Mouse (Mus musculus): ENCODE measurements at regions not wholly inside any gene's neighbourhood (a gene's known extent, or its start where the extent isn't known, plus 50 kb on each side); places are given as distances from the start of the nearest gene placed in this dataset.

GRCm38 (mm10) chr10:125164671-125165070 lies 224.6 kb downstream of the Slc16a7 start:
- Histone ChIP-seq H3K4me1 (replicated peaks; ENCODE audit: control insufficient read depth in 2 of 2, insufficient read depth in 2 of 2, low read length in 1 of 2) (no peaks in the 10 kb centered on the region), H3K27ac (no peak overlapping the region), H3K27me3 (ENCODE audit: control insufficient read depth, insufficient read depth, low read length) (no peaks in the 10 kb centered on the region), H3K9me3 (ENCODE audit: control insufficient read depth, low read length) (no peaks in the 10 kb centered on the region), H3K36me3 (replicated peaks; ENCODE audit: control insufficient read depth, insufficient read depth, low read depth) (no peaks in the 10 kb centered on the region), H3K4me3 (ENCODE audit: insufficient read depth in 1 of 2, low read depth in 2 of 2, low read length in 2 of 2) (no peak overlapping the region), H3K9ac (replicated peaks) (no peak overlapping the region), H3K4me2 (ENCODE audit: low read depth) (no peak overlapping the region)
- TF ChIP-seq EP300 (IDR thresholded peaks at IDR 0.05; ENCODE audit: low read depth) = no peak
- TF ChIP-seq CTCF (IDR thresholded peaks at IDR 0.05; ENCODE audit: low read depth) = no peak
- DNase-seq (ENCODE audit: low read depth in 3 of 3, low spot score in 3 of 3) (no peak), ATAC-seq (ENCODE audit: insufficient read depth) (no peak)
- 56% methylated on average over 3 of the region's 3 CpGs for WGBS (ENCODE audit: insufficient replicate concordance)

GRCm38 (mm10) chr10:125161077-125161476 lies 228.2 kb downstream of the Slc16a7 start:
- Histone ChIP-seq H3K9ac (replicated peaks) (no peak overlapping the region), H3K27ac (no peak overlapping the region), H3K4me1 (replicated peaks; ENCODE audit: control insufficient read depth in 2 of 2, insufficient read depth in 2 of 2, low read length in 1 of 2) (no peaks in the 10 kb centered on the region), H3K9me3 (ENCODE audit: control insufficient read depth, low read length) (no peaks in the 10 kb centered on the region), H3K36me3 (replicated peaks; ENCODE audit: control insufficient read depth, insufficient read depth, low read depth) (no peaks in the 10 kb centered on the region), H3K4me3 (ENCODE audit: insufficient read depth in 1 of 2, low read depth in 2 of 2, low read length in 2 of 2) (no peak overlapping the region), H3K4me2 (ENCODE audit: low read depth) (no peak overlapping the region), H3K27me3 (ENCODE audit: control insufficient read depth, insufficient read depth, low read length) (no peaks in the 10 kb centered on the region)
- 10% methylated on average over 5 of the region's 5 CpGs for WGBS (ENCODE audit: insufficient replicate concordance)
- DNase-seq (ENCODE audit: low read depth in 3 of 3, low spot score in 3 of 3) = peak; percentile 1 to 9 (median 3)
- ATAC-seq (ENCODE audit: insufficient read depth) = 0 out of 2 replicates have a peak, but pooled peaks have one; percentile 45
- TF ChIP-seq EP300 (IDR thresholded peaks at IDR 0.05; ENCODE audit: low read depth) (no peak), CTCF (IDR thresholded peaks at IDR 0.05; ENCODE audit: low read depth) (no peak)

GRCm38 (mm10) chr10:125148753-125149152 lies 240.5 kb downstream of the Slc16a7 start:
- TF ChIP-seq CTCF (IDR thresholded peaks at IDR 0.05; ENCODE audit: low read depth) (no peak), EP300 (IDR thresholded peaks at IDR 0.05; ENCODE audit: low read depth) (no peak)
- no peak overlapping the region for H3K27ac ChIP-seq
- 70% methylated on average over 2 of the region's 2 CpGs for WGBS (ENCODE audit: insufficient replicate concordance)
- no peaks in the 10 kb centered on the region for H3K27me3 ChIP-seq (ENCODE audit: control insufficient read depth, insufficient read depth, low read length)
- ATAC-seq (ENCODE audit: insufficient read depth) = no peak
- no peak overlapping the region for H3K9ac ChIP-seq (replicated peaks)
- H3K9me3 ChIP-seq (ENCODE audit: control insufficient read depth, low read length) = no peaks in the 10 kb centered on the region
- H3K4me3 ChIP-seq (ENCODE audit: insufficient read depth in 1 of 2, low read depth in 2 of 2, low read length in 2 of 2) = no peak overlapping the region
- no peaks in the 10 kb centered on the region for H3K36me3 ChIP-seq (replicated peaks; ENCODE audit: control insufficient read depth, insufficient read depth, low read depth)
- H3K4me2 ChIP-seq (ENCODE audit: low read depth) = no peak overlapping the region
- DNase-seq (ENCODE audit: low read depth in 3 of 3, low spot score in 3 of 3) = no peak
- no peaks in the 10 kb centered on the region for H3K4me1 ChIP-seq (replicated peaks; ENCODE audit: control insufficient read depth in 2 of 2, insufficient read depth in 2 of 2, low read length in 1 of 2)

GRCm38 (mm10) chr10:125147239-125147782 lies 242.0 kb downstream of the Slc16a7 start:
- H3K27me3 ChIP-seq (ENCODE audit: control insufficient read depth, insufficient read depth, low read length) = no peaks in the 10 kb centered on the region
- H3K4me3 ChIP-seq (ENCODE audit: insufficient read depth in 1 of 2, low read depth in 2 of 2, low read length in 2 of 2) = no peak overlapping the region
- no peak overlapping the region for H3K9ac ChIP-seq (replicated peaks)
- ATAC-seq (ENCODE audit: insufficient read depth) = no peak
- no peak overlapping the region for H3K4me2 ChIP-seq (ENCODE audit: low read depth)
- H3K36me3 ChIP-seq (replicated peaks; ENCODE audit: control insufficient read depth, insufficient read depth, low read depth) = no peaks in the 10 kb centered on the region
- no peak overlapping the region for H3K27ac ChIP-seq
- no peaks in the 10 kb centered on the region for H3K9me3 ChIP-seq (ENCODE audit: control insufficient read depth, low read length)
- no peak for DNase-seq (ENCODE audit: low read depth in 3 of 3, low spot score in 3 of 3)
- no peak for TF ChIP-seq CTCF (IDR thresholded peaks at IDR 0.05; ENCODE audit: low read depth)
- no peaks in the 10 kb centered on the region for H3K4me1 ChIP-seq (replicated peaks; ENCODE audit: control insufficient read depth in 2 of 2, insufficient read depth in 2 of 2, low read length in 1 of 2)

- H3K9ac ChIP-seq (replicated peaks) = no peak overlapping the region
- H3K4me1 ChIP-seq (replicated peaks; ENCODE audit: control insufficient read depth in 2 of 2, insufficient read depth in 2 of 2, low read length in 1 of 2) = no peaks in the 10 kb centered on the region
- H3K4me2 ChIP-seq (ENCODE audit: low read depth) = no peak overlapping the region
- no peaks in the 10 kb centered on the region for H3K27me3 ChIP-seq (ENCODE audit: control insufficient read depth, insufficient read depth, low read length)
- DNase-seq (ENCODE audit: low read depth in 3 of 3, low spot score in 3 of 3) (no peak), ATAC-seq (ENCODE audit: insufficient read depth) (no peak)
- TF ChIP-seq CTCF (IDR thresholded peaks at IDR 0.05; ENCODE audit: low read depth) (no peak), EP300 (IDR thresholded peaks at IDR 0.05; ENCODE audit: low read depth) (no peak)
- H3K27ac ChIP-seq = no peak overlapping the region
- H3K4me3 ChIP-seq (ENCODE audit: insufficient read depth in 1 of 2, low read depth in 2 of 2, low read length in 2 of 2) = no peak overlapping the region
- H3K9me3 ChIP-seq (ENCODE audit: control insufficient read depth, low read length) = no peaks in the 10 kb centered on the region
- 68% methylated on average over 3 of the region's 3 CpGs for WGBS (ENCODE audit: insufficient replicate concordance)
- no peaks in the 10 kb centered on the region for H3K36me3 ChIP-seq (replicated peaks; ENCODE audit: control insufficient read depth, insufficient read depth, low read depth)
Measured at GRCm38 (mm10) chr10:125146365-125146764, 242.9 kb downstream of the Slc16a7 start.
